Mouse (Mus musculus) cerebellum, adult 9-10 months (tissue): ENCODE results near the gene Irf2bp1.

ENCODE experiments used
- DNase-seq: peaks from one replicate; pipeline ENCODE4 v3.0.0; 2022

Irf2bp1 gene

DNA sequence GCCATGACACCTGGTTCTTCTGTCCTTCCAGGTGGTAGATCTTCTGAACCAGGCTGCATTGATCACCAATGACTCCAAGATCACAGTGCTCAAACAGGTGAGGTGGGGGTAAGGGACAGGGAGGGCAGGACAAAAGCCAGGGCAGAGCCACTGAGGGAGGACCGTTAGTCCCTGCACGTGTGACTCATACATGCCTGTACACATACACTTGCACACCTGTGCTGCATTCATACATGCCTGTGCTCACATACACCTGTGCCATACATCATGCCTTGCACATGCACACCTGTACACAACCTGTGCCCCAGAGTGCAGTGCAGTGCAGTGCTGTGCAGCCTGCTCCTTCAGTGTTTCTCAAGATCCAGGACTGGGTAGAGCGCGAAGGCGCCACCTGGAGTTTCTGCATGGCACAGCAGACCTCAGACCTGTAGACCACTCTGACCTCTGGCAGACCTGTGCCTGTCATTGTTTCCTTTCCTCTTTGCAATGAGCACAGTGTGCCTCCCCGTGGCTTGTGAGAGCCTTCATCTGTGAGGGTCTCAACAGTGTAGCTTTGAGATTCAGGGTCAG, 25.3 kb downstream of the Irf2bp1 start:
- no peak for DNase-seq

DNA sequence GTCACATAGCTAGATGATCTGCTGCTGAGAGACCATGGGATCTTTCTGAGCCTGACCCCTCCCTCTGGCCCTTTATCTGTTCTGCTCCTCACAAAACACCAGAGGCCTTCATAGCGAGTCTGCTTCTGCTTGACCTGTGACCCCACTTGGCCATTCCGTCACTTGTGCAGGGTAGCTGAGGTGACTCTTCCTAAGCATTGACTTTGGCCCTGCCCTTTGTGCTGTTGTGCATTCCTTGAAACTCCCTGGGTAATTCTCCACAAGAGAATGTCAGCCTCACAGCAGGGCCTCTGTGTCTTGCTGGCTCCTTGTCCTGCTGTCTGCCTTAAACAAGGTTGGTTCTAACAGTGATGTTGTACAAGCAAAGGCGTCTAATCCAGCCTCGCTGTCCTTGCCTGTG, 27.8 kb downstream of the Irf2bp1 start:
- DNase-seq = no peak

DNA sequence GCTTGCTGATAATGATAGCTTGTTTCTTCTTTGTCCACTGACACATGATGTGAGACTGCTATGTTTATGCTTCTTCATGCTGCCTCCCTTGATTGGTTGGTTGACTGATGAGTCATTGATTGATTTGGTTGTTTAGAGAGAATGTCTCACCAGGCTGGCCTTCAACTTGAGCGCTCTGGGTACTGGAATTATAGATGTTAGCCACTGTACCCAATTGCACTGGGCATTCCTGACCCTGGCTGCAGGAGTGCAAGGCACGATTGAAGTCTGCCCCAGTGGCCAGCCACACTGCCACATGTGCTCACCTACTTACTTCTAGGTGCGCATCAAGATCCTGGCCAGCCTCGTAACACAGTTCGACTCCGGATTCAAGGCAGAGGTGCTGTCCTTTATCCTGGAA, 40.8 kb downstream of the Irf2bp1 start:
- DNase-seq = no peak

DNA sequence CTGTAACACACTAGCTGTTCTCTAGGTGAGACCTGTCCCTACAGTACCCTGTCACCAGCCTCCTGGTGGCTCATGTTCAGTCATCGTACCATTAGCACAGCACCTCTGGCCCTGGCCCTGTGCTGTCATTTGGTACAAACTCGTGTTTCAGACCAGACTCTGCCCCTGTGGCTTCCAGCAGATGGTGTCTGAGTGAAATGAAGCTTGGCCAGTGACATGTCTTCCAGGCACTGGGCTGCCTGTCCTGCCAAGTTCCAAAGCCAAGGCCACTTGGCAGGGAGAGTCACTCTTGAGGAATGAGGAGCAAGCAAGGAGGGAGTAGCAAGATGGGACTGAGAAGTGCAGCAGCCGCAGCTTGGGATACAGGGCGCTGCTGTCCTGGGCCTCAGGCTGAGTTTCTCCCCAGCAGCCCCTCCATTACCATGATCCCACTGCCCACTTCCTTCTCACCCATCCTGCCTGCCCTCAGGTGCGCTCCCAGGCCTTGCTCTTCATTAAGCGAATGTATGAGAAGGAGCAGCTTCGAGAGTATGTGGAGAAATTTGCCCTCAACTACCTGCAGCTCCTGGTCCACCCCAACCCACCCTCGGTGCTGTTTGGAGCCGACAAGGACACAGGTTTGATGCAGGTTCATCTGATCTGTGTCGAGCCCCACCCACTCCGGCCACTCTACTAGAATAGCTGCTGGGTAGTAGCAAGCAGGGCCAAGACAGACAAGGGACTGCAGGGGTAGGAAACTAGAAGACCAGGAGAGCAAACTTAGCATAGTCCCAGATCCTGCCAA, 42.6 kb downstream of the Irf2bp1 start:
- DNase-seq = peak; percentile 84

DNA sequence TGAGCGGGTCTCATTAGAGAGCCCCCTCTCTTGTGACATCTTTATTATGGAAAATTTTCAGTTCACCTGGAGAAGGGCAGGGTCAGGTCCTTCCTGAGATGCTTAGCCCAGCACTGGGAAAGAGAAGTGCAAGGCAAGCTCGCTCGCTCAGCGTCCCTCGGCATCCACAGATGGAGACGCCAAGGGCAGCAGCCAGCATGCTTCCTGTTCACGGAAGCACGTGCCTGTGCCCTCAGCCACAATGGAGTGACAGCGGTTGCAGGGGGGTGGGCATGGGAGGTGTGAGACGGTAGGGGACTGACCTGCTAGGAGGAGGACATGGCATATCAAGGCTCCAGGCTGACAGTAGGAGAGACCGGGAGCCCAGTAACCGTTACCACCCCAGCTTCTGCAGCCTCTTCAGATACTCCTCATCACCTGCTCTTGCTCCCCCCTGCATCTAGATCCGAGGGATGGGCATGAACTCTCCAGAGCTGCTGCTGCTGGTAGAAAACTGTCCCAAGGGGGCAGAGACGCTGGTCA, 44.2 kb downstream of the Irf2bp1 start:
- no peak for DNase-seq

DNA sequence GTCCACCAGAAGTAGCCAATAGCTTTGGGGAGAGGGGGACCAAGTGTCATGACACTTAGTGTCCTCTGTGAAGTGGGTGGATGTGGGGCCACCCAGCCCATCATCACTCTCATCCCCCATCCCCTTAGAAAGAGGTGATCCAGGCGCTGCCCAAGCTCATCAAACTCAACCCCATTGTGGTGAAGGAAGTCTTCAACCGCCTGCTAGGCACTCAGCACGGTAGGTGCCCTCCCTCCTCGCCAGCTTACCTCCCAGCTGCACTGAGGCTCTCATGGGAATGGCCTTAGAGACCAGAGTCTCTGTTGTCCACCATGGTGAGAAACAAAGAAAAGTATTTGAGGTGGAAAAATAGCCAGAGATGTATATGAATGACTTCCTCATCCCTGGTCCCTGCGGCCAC, 45.4 kb downstream of the Irf2bp1 start:
- no peak for DNase-seq

- DNase-seq = no peak
These were observed 46.3 kb downstream of the Irf2bp1 start for GRCm38 (mm10) chr7:19050172-19050571.

- no peak for DNase-seq
These were observed 47.3 kb downstream of the Irf2bp1 start for GRCm38 (mm10) chr7:19051161-19051560.

DNA sequence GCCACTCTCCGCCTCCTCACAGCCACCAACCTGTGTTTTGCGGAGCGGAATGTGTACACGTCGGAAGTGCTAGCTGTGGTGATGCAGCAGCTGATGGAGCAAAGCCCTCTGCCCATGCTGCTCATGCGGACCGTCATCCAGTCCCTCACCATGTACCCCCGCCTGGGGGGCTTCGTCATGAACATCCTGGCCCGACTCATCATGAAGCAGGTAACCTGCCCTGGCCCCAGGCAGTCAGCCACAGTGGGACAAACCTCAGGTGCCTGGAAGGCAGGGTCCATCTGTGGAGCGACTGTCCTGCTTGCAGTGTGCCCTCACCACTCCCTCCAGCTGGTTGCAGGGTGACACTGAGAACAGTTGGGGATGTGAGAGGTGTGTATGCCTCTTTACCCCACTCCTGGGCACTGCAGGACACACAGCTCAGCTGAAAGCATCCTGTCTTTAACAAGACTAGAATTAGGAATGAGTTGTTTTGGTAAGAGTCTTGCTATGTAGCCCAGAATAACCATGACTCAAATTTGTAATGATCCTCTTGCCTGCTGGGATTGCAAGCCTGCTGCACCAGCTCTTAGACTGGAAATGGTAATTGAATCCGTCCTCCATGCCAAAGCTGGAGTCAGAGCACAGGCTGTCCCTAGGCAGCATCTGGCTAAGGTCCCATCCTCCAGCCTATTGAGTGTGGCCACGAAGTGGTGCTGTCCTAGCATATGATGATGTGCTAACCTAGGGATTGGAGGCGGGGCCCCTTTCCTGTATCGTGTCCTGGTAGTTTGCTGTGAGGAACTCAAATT, 48.7 kb downstream of the Irf2bp1 start:
- DNase-seq = no peak

DNA sequence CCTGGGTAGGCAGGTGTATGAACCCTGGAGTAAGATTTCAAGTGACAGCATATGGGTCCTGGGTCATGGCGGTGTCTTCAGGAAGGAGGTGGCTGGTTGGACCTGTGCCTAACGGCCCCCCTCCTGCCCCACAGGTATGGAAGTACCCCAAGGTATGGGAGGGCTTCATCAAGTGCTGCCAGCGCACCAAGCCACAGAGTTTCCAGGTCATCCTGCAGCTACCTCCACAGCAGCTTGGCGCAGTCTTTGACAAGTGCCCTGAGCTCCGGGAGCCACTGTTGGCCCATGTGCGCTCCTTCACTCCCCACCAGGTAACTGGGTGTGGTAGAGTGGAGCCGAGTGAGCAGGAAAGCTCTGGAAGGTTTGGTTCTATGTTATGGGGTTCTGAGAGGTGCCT, 49.3 kb downstream of the Irf2bp1 start:
- no peak for DNase-seq

- no peak for DNase-seq
These were observed 50.4 kb downstream of the Irf2bp1 start, which contains the start of gene Rsph6a for GRCm38 (mm10) chr7:19054047-19054776. Gene Rsph6a (plus strand): TSS chr7:19054690.

GRCm38 (mm10) chr7:19054777-19055076, 50.9 kb downstream of the Irf2bp1 start:
- DNase-seq = no peak

- no peak for DNase-seq
These were observed 51.3 kb downstream of the Irf2bp1 start for GRCm38 (mm10) chr7:19055108-19055507.
